Mouse (Mus musculus) c-Kit-positive CD71-positive TER-119-positive erythroid progenitor cells, embryonic 14.5 days (primary cell): ENCODE measurements at regions not wholly inside any gene's neighbourhood (a gene's known extent, or its start where the extent isn't known, plus 50 kb on each side); places are given as distances from the start of the nearest gene placed in this dataset.
A peak's percentile ranks its signal among the peaks of the same experiment; 100 is the strongest.

ENCODE experiments used
- DNase-seq: peaks from one replicate; pipeline ENCODE4 v3.0.0-alpha.2; 2013; ENCODE audit warnings: low spot score

DNA sequence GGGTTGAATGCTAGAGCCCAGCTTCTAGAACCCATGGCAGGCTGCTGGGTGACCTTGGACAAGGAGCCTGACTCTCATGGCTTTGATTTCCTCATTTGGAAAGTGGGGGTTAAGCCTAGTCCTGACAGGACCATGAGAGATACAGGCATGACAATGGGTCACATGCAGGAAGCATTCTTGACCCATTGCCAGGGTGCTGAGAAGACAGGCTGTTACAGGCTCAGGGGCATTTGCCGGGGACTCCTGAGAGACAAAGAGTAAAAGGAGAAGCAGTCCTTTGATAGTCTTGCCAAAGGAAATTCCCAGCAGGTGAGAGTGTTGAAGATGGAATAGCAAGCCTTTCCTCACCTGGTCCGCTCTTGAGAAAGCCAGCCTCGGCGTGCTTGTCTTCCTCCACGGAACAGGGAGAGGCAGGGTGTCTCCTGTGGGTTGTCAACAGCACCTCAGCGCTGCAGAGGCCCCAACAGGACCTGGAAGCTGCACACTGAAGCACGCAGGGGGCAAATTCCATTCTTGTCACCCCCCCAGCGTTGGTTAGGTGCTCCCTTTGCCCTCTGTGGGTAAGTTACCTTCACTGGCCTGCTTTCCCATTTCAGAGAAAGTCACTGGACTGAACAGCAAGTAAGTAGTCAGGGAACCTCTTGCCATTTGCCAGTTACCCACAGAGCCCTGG, 1239.3 kb upstream of the A1bg start:
- DNase-seq = no peak

DNA sequence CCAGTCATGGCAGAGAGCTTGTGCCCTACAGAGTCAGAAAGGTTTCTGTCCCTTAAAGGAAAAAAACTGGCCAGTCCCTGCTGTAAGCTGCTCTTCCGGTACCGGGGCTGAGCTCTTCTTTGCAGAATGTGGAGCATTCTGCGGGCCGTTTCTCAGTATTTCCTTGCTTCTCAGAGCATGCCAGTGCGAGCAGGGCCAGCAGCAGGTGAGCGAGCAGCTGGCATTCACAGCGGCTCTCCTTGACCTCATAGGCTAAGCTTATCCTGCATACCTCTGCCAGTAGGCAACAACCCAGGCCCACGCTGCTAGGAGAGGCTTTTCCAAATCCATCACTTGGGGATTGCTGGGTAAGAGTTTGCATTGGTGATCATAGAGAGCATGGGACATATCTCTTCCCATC, 1238.2 kb upstream of the A1bg start:
- no peak for DNase-seq

DNA sequence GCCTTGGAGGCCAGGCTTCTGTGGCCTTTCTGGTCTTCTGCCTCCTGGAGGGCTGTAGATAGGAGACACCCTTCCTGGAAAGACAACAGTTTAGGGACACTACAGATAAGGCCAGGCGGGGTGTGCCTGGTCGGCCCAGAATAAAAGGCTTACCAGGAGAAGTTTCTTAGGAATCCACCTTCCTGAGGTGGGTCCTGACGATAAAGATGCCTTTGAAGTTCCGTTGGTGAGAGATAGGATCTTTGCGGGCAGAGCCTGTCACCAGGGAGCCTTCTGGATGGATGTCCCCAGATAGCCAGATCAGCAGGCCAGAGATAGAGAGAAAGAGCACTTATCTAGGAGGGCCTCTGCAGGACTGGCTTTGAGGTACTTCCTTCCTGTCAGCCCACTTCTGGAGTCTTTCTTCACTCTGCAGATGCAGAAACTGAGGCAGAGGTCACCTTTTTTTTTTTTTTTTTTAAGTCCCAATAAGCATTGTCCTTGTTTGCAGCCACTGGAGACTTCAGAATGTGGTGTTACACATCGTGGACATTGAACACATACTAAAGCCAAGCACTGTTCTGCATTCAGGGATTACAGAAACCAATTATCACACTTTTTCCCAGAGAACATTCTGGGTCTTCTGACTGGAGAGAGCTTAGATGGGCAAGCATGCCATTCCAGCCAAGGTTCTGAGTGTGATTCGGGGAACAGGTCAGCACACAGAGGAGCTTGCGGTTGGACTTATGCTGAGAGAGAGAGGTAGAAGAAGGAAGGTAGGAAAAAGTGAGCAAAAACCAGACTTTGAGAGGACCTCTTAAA, 1236.3 kb upstream of the A1bg start:
- DNase-seq = peak; percentile 91

DNA sequence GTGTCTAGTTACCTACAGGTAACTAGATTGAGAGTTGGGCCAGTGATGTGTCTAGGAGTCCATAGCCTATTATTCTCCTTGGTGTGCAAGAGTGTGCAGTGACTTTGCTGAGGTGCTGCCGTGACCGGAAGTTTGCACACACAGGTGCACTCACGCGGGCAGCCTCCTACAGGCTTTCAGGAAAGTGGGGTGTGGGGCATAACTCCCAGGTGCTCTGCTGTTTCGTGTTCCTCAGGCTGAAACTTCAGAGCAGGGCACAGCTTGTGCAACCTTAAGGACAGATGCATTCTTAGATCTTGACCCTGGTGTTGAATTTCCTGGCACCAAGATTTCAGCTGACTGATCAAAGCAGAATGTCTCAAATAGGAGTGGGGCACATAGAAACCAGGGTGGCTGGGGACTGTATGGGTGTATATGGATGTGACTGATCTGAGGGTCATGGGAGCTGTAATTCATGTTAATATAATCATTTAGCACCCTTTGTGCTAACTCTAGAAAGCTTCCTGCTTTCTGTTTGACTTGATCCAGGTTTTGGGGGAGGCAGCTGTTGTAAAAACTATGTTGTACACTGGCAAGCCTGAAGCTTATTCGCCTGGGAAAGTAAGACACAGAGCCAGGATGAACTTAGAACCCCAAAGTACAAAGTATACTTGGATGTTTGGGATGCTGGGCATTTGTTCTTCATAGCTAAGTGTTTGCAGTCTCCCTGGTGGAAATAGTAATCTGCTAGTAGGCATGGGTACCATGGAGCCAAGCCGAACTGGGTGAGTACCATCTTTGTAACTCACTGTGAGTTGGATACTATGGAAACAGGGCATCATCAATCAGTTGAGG, 1234.6 kb upstream of the A1bg start:
- no peak for DNase-seq

DNA sequence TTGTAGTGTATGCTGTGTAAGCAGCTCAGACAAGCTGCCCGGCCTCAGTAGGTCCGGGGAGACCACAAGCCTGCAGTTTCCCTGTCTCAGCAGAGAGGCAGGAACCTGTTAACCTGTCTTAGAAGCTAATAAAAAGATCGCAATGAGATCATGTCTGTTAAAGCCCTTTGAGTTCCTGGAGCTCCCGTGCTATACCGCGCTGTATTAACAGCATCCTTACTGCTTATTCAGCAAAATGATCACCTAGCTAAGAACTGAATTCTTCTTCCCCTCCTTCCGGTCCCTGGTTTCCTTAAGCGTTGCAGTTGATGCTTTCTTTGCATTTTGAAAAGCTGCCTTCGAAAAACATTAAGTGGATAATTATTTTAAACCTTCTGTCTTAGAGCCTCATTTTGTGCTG, 1230.4 kb upstream of the A1bg start:
- DNase-seq = no peak

DNA sequence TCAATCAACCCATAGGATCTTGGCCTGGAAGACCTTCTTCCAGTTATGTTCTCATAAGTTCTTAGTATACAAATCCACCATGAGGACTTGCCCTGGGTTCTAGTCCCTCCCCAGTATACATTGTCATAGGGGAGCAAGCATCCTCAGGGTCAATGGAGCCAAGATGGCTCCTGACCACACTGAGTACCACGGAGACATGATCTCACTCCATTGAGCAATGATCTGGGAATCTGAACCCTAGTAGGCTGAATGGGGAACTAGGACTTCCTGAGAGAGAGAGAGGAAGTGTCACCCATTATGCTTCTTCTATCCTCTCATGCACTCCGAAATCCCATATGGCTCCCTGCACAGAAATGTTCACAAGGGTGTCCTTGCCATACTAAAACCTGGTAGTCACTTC, 1229.3 kb upstream of the A1bg start:
- no peak for DNase-seq

DNA sequence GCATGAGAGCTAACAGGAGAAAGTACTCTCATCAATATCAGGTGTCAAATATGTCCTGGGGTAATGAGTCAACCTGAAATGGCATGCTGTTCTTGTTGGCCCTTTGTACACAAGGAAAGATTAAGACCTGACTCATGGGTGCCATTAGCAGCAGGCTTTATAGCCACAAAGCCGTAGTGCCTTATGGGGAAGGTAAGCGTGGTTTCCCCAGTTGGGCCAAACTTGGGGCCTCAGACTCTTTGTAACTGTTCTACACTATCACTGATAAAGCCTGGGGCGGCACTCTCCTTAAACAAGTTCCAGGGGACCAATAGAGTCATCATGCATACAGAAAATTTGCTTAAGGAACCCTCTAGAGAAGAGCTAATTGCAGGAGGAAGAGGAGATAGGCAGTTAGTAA, 1228.9 kb upstream of the A1bg start:
- DNase-seq = peak; percentile 57

DNA sequence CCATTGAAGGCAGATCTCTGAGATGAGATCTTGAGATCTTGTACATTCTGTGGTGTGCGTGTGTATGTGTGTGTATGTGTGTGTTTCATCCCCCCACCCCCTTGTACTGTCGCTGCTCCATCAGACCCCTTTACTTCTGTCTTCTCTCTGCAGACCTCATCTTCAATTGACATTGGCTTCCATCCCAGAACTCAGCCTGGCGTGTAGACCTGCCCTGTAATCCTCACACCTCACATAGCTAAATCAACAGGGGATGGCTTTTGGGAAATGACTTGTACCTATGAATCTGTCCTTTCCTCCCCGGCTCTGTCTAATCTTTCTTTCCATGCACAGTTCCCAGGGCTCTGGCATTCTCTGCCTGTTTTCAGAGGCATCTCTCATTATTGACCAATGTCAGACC, 1227.5 kb upstream of the A1bg start:
- no peak for DNase-seq

DNA sequence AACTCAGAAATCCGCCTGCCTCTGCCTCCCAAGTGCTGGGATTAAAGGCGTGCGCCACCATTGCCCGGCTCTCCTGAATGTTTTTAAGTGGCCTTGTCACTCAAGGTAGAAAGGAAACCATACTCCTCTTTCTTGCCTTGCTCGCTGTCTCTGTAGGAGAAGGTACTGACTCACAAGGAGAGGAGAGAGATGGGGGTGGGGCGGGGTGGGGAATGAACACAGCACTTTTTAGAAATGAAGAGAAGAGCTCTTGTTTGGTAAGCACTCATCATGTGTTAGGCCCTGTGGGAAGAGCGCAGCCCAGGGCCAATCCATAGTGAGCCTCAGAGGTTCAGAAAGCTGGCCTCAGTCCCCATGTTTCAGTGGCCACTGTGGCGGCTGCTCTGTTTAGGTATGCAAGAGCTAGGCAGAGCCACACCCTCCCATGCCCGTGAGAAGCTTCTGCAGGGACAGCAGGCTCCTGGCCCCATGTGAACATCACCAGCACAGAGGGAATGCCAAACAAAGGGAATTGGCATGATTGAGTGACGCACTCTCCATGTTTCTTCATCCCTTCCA, 1225.9 kb upstream of the A1bg start:
- DNase-seq = peak; percentile 53

DNA sequence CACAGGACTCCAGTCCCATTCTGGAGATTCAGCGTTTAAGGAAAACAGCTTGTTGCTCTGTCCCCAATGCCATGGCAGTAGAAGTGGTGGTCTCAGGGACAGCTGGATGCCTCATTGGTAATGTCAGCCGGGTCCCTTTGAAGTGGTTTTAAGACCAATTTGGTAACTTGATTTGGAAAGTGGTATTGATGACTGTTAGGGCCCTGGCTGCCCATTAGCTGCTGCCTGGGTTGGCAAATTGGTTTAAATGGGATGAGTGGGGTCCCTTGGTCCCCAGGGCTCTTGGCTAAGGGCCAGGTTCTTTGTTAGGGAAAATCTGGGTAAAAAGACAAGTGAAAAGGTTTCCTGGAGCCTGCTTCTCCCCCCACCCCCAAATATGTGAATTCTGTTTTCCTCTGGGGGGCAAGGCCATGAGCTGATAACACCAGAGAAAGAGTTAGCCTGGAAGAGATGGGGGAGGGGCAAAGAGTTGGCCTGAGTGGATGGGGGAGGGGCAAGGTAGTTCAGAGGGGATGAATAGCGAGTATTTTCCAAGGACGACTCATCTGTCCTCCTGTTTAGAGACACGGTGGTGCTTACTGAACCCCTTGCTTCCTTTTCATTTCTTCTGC, 1224.6 kb upstream of the A1bg start:
- DNase-seq = no peak

DNA sequence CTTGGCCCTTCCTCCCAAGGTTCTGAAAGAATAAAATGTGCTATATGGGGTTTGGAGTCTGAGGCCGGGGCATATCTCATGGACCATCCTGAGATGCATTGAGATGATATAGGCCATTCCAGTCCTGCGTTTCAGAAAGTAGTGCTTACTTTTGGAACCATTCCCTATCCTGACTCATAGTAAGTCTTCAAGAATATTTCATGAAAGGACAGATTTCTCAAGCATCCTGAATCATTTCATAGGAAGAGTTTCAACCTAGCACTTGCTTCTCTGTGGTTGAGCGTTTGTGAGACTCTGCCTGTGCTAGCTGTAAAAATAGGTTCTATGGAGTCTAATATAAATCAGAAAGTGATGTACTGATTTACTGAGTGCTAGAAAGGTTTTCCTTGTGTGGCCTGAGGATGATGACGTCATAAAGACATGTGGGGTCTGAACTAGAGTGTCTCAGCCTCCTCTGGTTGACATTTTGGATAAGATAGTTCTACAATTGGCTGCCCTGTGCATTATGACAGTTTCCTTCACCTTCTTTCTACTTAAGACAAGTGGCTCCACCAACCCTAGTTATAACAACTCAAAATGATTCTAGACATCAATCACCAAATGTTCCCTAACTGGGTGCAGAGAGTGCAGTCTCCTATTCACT, 1223.0 kb upstream of the A1bg start:
- DNase-seq = no peak

DNA sequence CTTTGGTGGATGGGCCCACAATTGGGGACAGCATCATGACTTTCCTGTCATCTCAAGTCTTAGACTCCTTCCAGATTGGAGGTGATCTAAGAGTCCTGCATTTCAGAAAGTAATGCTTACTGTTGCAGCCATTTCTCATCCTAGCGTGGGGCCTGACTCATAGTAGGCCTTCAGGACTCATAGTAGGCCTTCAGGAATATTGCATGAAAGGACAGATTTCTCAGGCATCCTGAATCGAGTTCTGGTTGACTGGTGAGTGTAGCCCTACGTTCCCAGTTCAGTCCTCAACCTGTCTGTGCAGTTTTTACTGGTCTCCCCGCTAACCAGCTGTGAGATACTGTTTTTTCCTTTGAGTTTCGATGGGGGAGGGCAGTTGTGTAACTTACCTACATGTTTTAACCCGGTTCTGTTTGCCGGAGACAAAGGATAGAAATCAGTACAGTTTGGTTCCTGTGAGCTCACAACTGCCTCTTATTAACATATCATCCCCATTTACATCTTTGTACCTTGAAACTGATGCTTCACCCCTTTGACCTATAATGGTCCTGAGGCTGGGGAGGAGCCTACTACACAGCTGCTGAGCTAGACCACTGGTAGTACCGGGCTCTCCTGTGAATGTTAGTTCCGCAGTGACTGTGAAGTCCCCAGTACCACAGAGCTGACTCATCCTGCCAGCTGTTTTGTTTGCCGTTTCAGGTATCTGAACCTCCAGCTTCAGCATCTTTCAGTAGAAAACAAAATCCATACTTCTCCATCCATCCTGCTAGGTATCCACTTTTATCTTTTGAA, 1222.2 kb upstream of the A1bg start:
- no peak for DNase-seq

DNA sequence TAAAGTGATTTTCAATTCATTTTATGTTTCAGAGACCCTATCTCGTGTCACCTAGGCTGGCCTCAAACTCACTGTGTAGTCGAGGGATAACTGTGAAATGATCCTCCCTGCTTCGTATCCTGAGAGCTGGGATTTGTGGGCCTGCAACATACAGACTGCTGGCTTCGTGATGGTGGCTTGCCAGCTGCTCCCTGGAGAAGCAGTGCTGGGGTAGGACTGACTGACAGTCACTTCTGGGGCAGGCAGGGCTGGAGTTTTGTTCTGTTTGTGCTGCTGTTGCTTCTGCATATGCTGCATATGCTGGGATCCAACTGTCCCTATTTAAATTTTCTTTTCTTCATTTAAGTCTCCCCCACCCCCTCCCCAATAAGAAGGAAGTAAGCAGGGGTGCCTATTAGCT, 1217.0 kb upstream of the A1bg start:
- no peak for DNase-seq

DNA sequence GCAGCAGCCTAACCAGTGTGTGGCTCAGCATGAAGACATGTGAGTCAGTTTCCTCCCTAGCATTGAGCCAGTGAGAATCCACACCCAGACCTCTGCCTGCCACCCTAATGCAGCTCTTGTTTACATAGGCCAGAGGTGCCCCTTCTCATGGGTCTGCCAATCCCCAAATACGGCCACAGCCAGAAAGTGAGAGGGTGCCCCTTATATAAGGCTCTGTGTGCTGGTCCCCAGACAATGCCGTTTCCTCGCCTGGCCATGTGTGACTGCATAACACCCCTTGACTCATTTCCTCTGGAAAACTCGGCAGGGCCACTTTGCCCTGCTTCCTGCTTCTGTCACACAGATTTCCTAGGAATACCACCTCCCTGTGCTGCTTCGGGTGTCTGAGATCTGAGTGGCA, 1216.4 kb upstream of the A1bg start:
- no peak for DNase-seq

DNA sequence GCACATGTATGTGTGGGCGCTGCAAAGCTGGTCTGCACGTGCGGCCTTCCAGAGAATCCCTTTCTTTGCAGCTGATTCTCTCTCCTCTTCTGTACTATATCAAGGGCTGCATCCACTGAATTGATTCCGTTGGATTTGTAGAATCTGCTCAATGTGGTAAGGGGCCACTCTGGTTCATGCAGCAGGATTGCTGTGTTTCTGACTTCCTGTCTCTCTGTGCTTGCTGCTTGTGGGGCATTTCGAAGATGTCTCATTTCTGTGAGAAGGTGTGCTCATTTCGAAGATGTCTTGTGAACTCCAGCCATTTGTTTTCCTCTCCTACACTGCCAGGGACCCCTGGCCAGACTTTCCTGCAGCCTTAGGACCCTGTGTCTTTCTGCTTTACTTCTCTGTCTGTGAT, 1215.9 kb upstream of the A1bg start:
- DNase-seq = no peak

DNA sequence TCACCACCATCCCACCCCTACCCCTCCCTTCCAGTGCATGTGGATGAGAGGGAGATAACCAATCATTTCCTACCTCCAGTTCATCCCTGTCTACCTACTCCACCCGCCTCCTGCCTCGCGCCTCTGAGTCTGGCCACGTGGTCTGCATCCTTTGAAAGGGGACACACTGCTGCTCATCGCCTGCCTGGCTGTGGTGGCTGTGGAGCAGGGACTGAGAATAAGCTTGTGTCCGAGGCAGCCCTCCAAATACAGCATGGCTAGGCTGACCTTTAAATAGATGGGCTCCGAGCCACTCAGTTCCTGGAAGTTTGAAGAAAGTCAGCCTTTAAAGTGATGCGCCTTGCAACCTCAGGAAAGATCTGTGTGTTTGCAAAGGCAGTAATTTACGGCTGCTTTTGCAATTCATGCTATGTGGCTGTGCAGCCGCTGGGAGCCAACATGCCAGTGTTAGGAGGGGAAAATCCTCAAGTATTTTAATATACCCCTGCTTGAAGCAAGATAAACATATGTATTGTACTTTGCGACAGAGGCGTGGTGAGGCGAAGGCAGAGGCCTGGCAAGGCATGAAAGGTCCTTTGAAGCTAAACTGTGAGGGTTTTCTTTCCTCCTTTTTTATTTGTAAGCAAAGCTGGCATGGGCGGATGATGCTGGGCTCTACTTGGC, 1214.3 kb upstream of the A1bg start:
- DNase-seq = no peak

DNA sequence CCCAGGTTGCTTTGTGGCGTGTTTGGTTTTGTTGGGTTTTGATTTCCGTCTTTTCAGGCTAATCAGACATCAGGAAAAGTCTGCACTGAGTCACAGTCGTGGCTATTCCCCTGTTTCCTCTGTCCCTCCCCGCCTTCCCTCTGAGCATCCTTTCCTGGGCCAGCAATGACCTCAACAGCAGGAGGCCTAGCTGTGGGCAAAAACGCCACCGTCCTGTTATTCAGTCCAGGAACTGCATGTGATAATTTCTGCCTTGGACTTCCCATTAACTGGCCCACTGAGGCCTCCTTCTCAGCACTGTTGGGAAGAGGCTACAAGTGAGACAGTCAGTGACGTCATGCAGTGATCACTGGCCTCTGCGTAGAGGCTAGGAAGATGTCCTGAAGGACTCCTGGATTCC, 1212.0 kb upstream of the A1bg start:
- DNase-seq = no peak

DNA sequence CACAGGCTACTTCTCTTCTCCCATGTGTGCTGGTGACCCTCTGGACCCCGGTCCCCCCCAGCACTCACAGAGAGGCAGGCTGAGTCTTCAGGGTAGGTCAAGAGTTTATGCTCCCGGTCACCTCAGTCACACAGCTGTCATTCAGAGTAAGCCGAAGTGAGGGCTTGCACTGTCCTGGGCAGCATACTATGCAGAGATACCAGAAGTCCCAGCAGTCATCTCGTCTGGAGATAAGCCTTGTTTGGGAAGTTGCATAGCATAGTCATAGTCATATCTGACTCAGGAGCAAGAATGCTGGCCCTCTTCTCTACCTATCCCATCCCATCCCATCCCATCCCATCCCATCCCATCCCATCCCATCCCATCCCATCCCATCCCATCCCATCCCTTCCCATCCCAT, 1211.5 kb upstream of the A1bg start:
- DNase-seq = no peak

DNA sequence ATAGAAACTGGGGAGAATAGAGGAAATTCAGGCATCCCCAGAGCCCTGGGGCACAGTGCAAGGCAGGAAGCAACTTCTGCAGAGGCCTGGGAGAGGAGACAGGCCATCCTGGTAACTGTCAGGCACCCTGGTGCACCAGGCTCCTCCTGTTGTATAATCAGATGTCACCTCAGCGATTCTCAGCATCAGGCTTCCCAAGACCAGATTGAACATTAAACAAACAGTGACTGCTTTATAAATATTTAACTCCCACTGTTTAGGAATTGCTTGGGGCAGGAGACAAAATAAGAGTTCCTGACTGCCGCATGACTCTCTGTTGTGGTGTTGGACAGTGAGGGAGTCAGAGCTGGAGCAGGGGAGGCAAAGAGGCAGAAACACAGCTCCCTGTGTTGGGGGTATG, 1210.1 kb upstream of the A1bg start:
- DNase-seq = no peak

DNA sequence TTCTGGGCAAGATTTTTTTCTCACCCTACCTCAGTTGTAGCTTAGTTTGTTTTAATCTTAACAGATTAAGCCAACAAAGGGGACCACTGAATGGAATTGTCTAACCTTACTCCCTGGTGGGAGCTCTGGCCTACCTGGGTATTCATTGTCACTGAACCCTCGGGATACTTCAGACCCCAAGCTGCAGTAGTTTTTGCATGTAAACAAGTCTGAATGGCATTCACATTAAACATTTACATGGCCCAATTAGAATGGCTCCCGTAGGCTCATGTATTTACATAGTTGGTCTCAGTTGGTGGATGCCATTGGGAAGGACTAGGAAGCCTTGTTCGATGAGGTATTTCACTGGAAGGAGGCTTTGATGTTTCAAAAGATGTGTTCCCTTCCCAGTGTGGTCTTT, 1208.9 kb upstream of the A1bg start:
- DNase-seq = no peak
